In genomic region chr15:102188096-102188495, GRCm38 (mm10) we compare ENCODE assay signal across 14 mouse cellular contexts. TPM values are rescaled to one million over a fixed set of nuclear protein-coding genes. Genes with fewer than 3 reads are reported as not detected.
A peak's percentile ranks its signal among the peaks of the same experiment; 100 is the strongest.
DNase-seq lines count a peak whose midpoint lies in the region; ATAC-seq and TF ChIP-seq lines count a peak whose summit lies in the region.
"Had no signal": no experiment of that assay in that cellular context is flagged by ENCODE, and none has a peak within 500 bp of the region (broad histone marks: within the 10 kb centered on the region; RNA-seq: fewer than 3 reads in every experiment).

No protein-coding gene starts in this region.

- H3K27ac ChIP-seq in hindbrain, embryonic 10.5 days, result peak overlapping the region; percentile 45; the same call in 1 of the 2 replicates
- H3K27ac ChIP-seq in hindbrain, postnatal 0 days, result no peak overlapping the region
- peak overlapping the region; percentile 59 for H3K27ac ChIP-seq in embryonic facial prominence, embryonic 10.5 days (replicated peaks)
- H3K27ac ChIP-seq in heart, postnatal 0 days (ENCODE audit: low read depth), result no peak overlapping the region
- peak overlapping the region; percentile 91 for H3K27ac ChIP-seq in liver, postnatal 0 days (ENCODE audit: low read depth)
- H3K27ac ChIP-seq: neural tube, embryonic 13.5 days had no signal

- no peak for TF ChIP-seq EP300 in heart, postnatal 0 days (IDR thresholded peaks at IDR 0.05; ENCODE audit: low read depth)
- TF ChIP-seq EP300 in liver, postnatal 0 days (IDR thresholded peaks at IDR 0.05; ENCODE audit: low read depth), result no peak

- H3K9ac ChIP-seq in hindbrain, postnatal 0 days (replicated peaks; ENCODE audit: low read length), result no peak overlapping the region
- H3K9ac ChIP-seq in heart, postnatal 0 days (replicated peaks; ENCODE audit: low read depth, low read length), result no peak overlapping the region
- H3K9ac ChIP-seq in liver, postnatal 0 days (replicated peaks), result peak overlapping the region; percentile 69
- H3K9ac ChIP-seq: neural tube, embryonic 13.5 days had no signal

- ATAC-seq in hindbrain, postnatal 0 days, result no peak
- peak; percentile 30; the same call in 1 of the 2 replicates for ATAC-seq in heart, postnatal 0 days (ENCODE audit: insufficient read depth, low read depth)
- no peak for ATAC-seq in liver, postnatal 0 days
- ATAC-seq in CD4-positive, CD25-positive, alpha-beta regulatory T cell, adult 4 months, result no peak

- WGBS in hindbrain, embryonic 10.5 days, result 92% methylated on average over 10 of the region's 10 CpGs
- 89% methylated on average over 10 of the region's 10 CpGs for WGBS in hindbrain, postnatal 0 days
- WGBS in embryonic facial prominence, embryonic 10.5 days, result 88% methylated on average over 10 of the region's 10 CpGs
- WGBS in heart, postnatal 0 days, result 84% methylated on average over 10 of the region's 10 CpGs
- WGBS in liver, postnatal 0 days (ENCODE audit: insufficient replicate concordance), result 84% methylated on average over 9 of the region's 10 CpGs

- no peaks in the 10 kb centered on the region for H3K9me3 ChIP-seq in hindbrain, embryonic 10.5 days
- no peaks in the 10 kb centered on the region for H3K9me3 ChIP-seq in hindbrain, postnatal 0 days (ENCODE audit: low read length)
- no peaks in the 10 kb centered on the region for H3K9me3 ChIP-seq in embryonic facial prominence, embryonic 10.5 days
- no peaks in the 10 kb centered on the region for H3K9me3 ChIP-seq in heart, postnatal 0 days (replicated peaks; ENCODE audit: control insufficient read depth, low read length)
- H3K9me3 ChIP-seq in liver, postnatal 0 days (ENCODE audit: low read length), result no peaks in the 10 kb centered on the region
- H3K9me3 ChIP-seq: neural tube, embryonic 13.5 days had no signal

- no peaks in the 10 kb centered on the region for H3K27me3 ChIP-seq in hindbrain, embryonic 10.5 days (ENCODE audit: insufficient read depth, poor library complexity, severe bottlenecking)
- no peaks in the 10 kb centered on the region for H3K27me3 ChIP-seq in hindbrain, postnatal 0 days (ENCODE audit: insufficient read depth, low read length)
- H3K27me3 ChIP-seq in embryonic facial prominence, embryonic 10.5 days (replicated peaks; ENCODE audit: low read depth, poor library complexity, severe bottlenecking), result no peaks in the 10 kb centered on the region
- H3K27me3 ChIP-seq in heart, postnatal 0 days (ENCODE audit: control insufficient read depth, insufficient read depth, low read length), result no peaks in the 10 kb centered on the region
- H3K27me3 ChIP-seq in liver, postnatal 0 days (ENCODE audit: insufficient read depth, low read length), result no peaks in the 10 kb centered on the region
- H3K27me3 ChIP-seq: neural tube, embryonic 13.5 days had no signal

- peaks cover 31% of the 10 kb centered on the region for H3K36me3 ChIP-seq in hindbrain, embryonic 10.5 days
- H3K36me3 ChIP-seq in hindbrain, postnatal 0 days (ENCODE audit: insufficient read depth, low read length), result peaks cover 9% of the 10 kb centered on the region; the same call in 1 of the 2 replicates
- H3K36me3 ChIP-seq in embryonic facial prominence, embryonic 10.5 days (replicated peaks), result peaks cover 55% of the 10 kb centered on the region
- H3K36me3 ChIP-seq in heart, postnatal 0 days (replicated peaks; ENCODE audit: control insufficient read depth, insufficient read depth, low read length), result peaks cover 11% of the 10 kb centered on the region; the same call in 1 of the 2 replicates
- 0 out of 2 replicates have a peak, but pooled peaks cover 12% of the 10 kb centered on the region for H3K36me3 ChIP-seq in liver, postnatal 0 days (replicated peaks; ENCODE audit: insufficient read depth, low read length)

- no peak overlapping the region for H3K4me2 ChIP-seq in hindbrain, postnatal 0 days (ENCODE audit: low read depth, low read length)
- no peak overlapping the region for H3K4me2 ChIP-seq in heart, postnatal 0 days (ENCODE audit: low read depth, low read length)
- peak overlapping the region; percentile 68 for H3K4me2 ChIP-seq in liver, postnatal 0 days (ENCODE audit: low read depth, low read length)
- H3K4me2 ChIP-seq: midbrain, embryonic 11.5 days; neural tube, embryonic 13.5 days had no signal

- no peak overlapping the region for H3K4me3 ChIP-seq in hindbrain, embryonic 10.5 days
- no peak overlapping the region for H3K4me3 ChIP-seq in hindbrain, postnatal 0 days (ENCODE audit: low read length)
- H3K4me3 ChIP-seq in embryonic facial prominence, embryonic 10.5 days, result no peak overlapping the region
- no peak overlapping the region for H3K4me3 ChIP-seq in heart, postnatal 0 days (ENCODE audit: low read depth, low read length)
- peak overlapping the region; percentile 45 for H3K4me3 ChIP-seq in liver, postnatal 0 days (ENCODE audit: low read depth, low read length)
- H3K4me3 ChIP-seq: neural tube, embryonic 13.5 days had no signal

- H3K4me1 ChIP-seq in hindbrain, embryonic 10.5 days (replicated peaks), result peaks cover 34% of the 10 kb centered on the region
- H3K4me1 ChIP-seq in hindbrain, postnatal 0 days (ENCODE audit: insufficient read depth, low read length), result no peaks in the 10 kb centered on the region
- peaks cover 41% of the 10 kb centered on the region for H3K4me1 ChIP-seq in embryonic facial prominence, embryonic 10.5 days
- H3K4me1 ChIP-seq in heart, postnatal 0 days (ENCODE audit: control insufficient read depth, insufficient read depth), result no peaks in the 10 kb centered on the region
- H3K4me1 ChIP-seq in liver, postnatal 0 days (ENCODE audit: insufficient read depth), result peaks cover 17% of the 10 kb centered on the region
- H3K4me1 ChIP-seq: neural tube, embryonic 13.5 days had no signal

- TF ChIP-seq CTCF in hindbrain, postnatal 0 days (IDR thresholded peaks at IDR 0.05; ENCODE audit: low read depth), result no peak
- TF ChIP-seq CTCF in heart, postnatal 0 days (IDR thresholded peaks at IDR 0.05; ENCODE audit: low read depth), result no peak
- TF ChIP-seq CTCF in liver, postnatal 0 days (IDR thresholded peaks at IDR 0.05; ENCODE audit: low read depth), result no peak

- DNase-seq in hindbrain, embryonic 10.5 days (ENCODE audit: low spot score), result no peak
- DNase-seq in hindbrain, postnatal 0 days (ENCODE audit: low spot score), result no peak
- no peak for DNase-seq in embryonic facial prominence, embryonic 10.5 days (ENCODE audit: low spot score)
- DNase-seq in heart, postnatal 0 days (ENCODE audit: low spot score), result no peak
- no peak for DNase-seq in liver, postnatal 0 days
- no peak for DNase-seq in adipocyte (ENCODE audit: low spot score)
- no peak for DNase-seq in right cerebral cortex, adult 2 months (ENCODE audit: low spot score in 2 of 2)
- DNase-seq: adrenal gland, adult 2 months; layer of hippocampus, adult 9-11 months; left cerebral cortex, postnatal 4 days; right cerebral cortex, adult 18-20 months had no signal

RNA-seq across cellular contexts. Expression of gene Zfp740, which starts 15.0 kb away (rescaled TPM):
- polyA plus RNA-seq in hindbrain, embryonic 10.5 days (2016; fragmentation: Nextera tagmentation; extraction: Ambion mirVana), result 61.8 and 67.1 TPM in 2 replicates
- total RNA-seq in hindbrain, postnatal 0 days (2014; rRNA removed), result 49.5 and 61.0 TPM in 2 replicates
- 33.8 and 37.7 TPM in 2 replicates for polyA plus RNA-seq in hindbrain, postnatal 0 days (2015; fragmentation: Nextera tagmentation; extraction: Ambion mirVana)
- 77.6 and 79.3 TPM in 2 replicates for polyA plus RNA-seq in embryonic facial prominence, embryonic 10.5 days (2016; fragmentation: Nextera tagmentation; extraction: Ambion mirVana)
- total RNA-seq in heart, postnatal 0 days (2014; rRNA removed; ENCODE audit: low replicate concordance), result 31.1 and 38.4 TPM in 2 replicates
- polyA plus RNA-seq in heart, postnatal 0 days (2015; fragmentation: Nextera tagmentation; extraction: Ambion mirVana), result 17.7 and 18.8 TPM in 2 replicates
- polyA plus RNA-seq in liver, postnatal 0 days (2015; fragmentation: Nextera tagmentation; extraction: Ambion mirVana), result 10.7 and 11.6 TPM in 2 replicates
- polyA plus RNA-seq in CD4-positive, CD25-positive, alpha-beta regulatory T cell, adult 4 months (2017; shearing (Covaris generic)), result 10 to 100 TPM; 27.6 to 28.2 TPM

RNA-seq across cellular contexts. Expression of gene Csad, which starts 16.4 kb away (rescaled TPM):
- polyA plus RNA-seq in hindbrain, embryonic 10.5 days (2016; fragmentation: Nextera tagmentation; extraction: Ambion mirVana), result 34.0 and 35.5 TPM in 2 replicates
- 56.9 and 67.2 TPM in 2 replicates for total RNA-seq in hindbrain, postnatal 0 days (2014; rRNA removed)
- 41.8 and 43.1 TPM in 2 replicates for polyA plus RNA-seq in hindbrain, postnatal 0 days (2015; fragmentation: Nextera tagmentation; extraction: Ambion mirVana)
- polyA plus RNA-seq in embryonic facial prominence, embryonic 10.5 days (2016; fragmentation: Nextera tagmentation; extraction: Ambion mirVana), result 48.6 and 48.7 TPM in 2 replicates
- 43.9 and 64.7 TPM in 2 replicates for total RNA-seq in heart, postnatal 0 days (2014; rRNA removed; ENCODE audit: low replicate concordance)
- 27.7 and 33.1 TPM in 2 replicates for polyA plus RNA-seq in heart, postnatal 0 days (2015; fragmentation: Nextera tagmentation; extraction: Ambion mirVana)
- 224 and 243 TPM in 2 replicates for polyA plus RNA-seq in liver, postnatal 0 days (2015; fragmentation: Nextera tagmentation; extraction: Ambion mirVana)
- 10 to 100 TPM; 10.7 to 16.9 TPM for polyA plus RNA-seq in CD4-positive, CD25-positive, alpha-beta regulatory T cell, adult 4 months (2017; shearing (Covaris generic))

RNA-seq across cellular contexts. Expression of gene Soat2, which starts 37.8 kb away (rescaled TPM):
- 0.35 and 0.38 TPM in 2 replicates for polyA plus RNA-seq in hindbrain, embryonic 10.5 days (2016; fragmentation: Nextera tagmentation; extraction: Ambion mirVana)
- 0.16 TPM in 1 of 2 replicates, not detected in the other for total RNA-seq in hindbrain, postnatal 0 days (2014; rRNA removed)
- polyA plus RNA-seq in hindbrain, postnatal 0 days (2015; fragmentation: Nextera tagmentation; extraction: Ambion mirVana), result 0.09 TPM in 1 of 2 replicates, not detected in the other
- 0.09 and 0.18 TPM in 2 replicates for polyA plus RNA-seq in embryonic facial prominence, embryonic 10.5 days (2016; fragmentation: Nextera tagmentation; extraction: Ambion mirVana)
- total RNA-seq in heart, postnatal 0 days (2014; rRNA removed; ENCODE audit: low replicate concordance), result 1.7 TPM in 1 of 2 replicates, not detected in the other
- polyA plus RNA-seq in heart, postnatal 0 days (2015; fragmentation: Nextera tagmentation; extraction: Ambion mirVana), result 0.08 and 0.14 TPM in 2 replicates
- 10.9 and 13.6 TPM in 2 replicates for polyA plus RNA-seq in liver, postnatal 0 days (2015; fragmentation: Nextera tagmentation; extraction: Ambion mirVana)
- 1 to 10 TPM in 1 of 2 experiments, under 1 TPM in 1; 0.69 to 1.0 TPM for polyA plus RNA-seq in CD4-positive, CD25-positive, alpha-beta regulatory T cell, adult 4 months (2017; shearing (Covaris generic))
- total RNA-seq: left cerebral cortex, postnatal 4 days had no signal
- polyA plus RNA-seq: midbrain, embryonic 11.5 days had no signal

RNA-seq across cellular contexts. Expression of gene Itgb7, which starts 43.6 kb away (rescaled TPM):
- polyA plus RNA-seq in hindbrain, embryonic 10.5 days (2016; fragmentation: Nextera tagmentation; extraction: Ambion mirVana), result 0.31 and 0.90 TPM in 2 replicates
- 0.40 and 1.2 TPM in 2 replicates for total RNA-seq in hindbrain, postnatal 0 days (2014; rRNA removed)
- polyA plus RNA-seq in hindbrain, postnatal 0 days (2015; fragmentation: Nextera tagmentation; extraction: Ambion mirVana), result 1.3 and 2.1 TPM in 2 replicates
- 1.1 and 1.6 TPM in 2 replicates for polyA plus RNA-seq in embryonic facial prominence, embryonic 10.5 days (2016; fragmentation: Nextera tagmentation; extraction: Ambion mirVana)
- 0.23 and 1.1 TPM in 2 replicates for total RNA-seq in heart, postnatal 0 days (2014; rRNA removed; ENCODE audit: low replicate concordance)
- 0.79 and 0.92 TPM in 2 replicates for polyA plus RNA-seq in heart, postnatal 0 days (2015; fragmentation: Nextera tagmentation; extraction: Ambion mirVana)
- 5.8 and 8.6 TPM in 2 replicates for polyA plus RNA-seq in liver, postnatal 0 days (2015; fragmentation: Nextera tagmentation; extraction: Ambion mirVana)
- 100 to 1,000 TPM; 336 to 432 TPM for polyA plus RNA-seq in CD4-positive, CD25-positive, alpha-beta regulatory T cell, adult 4 months (2017; shearing (Covaris generic))

RNA-seq across cellular contexts. Expression of gene Igfbp6, which starts 43.9 kb away (rescaled TPM):
- 0.20 TPM in 1 of 2 replicates, not detected in the other for polyA plus RNA-seq in hindbrain, embryonic 10.5 days (2016; fragmentation: Nextera tagmentation; extraction: Ambion mirVana)
- total RNA-seq in hindbrain, postnatal 0 days (2014; rRNA removed), result 5.6 and 12.8 TPM in 2 replicates
- 9.7 and 11.5 TPM in 2 replicates for polyA plus RNA-seq in hindbrain, postnatal 0 days (2015; fragmentation: Nextera tagmentation; extraction: Ambion mirVana)
- 0.26 and 0.36 TPM in 2 replicates for polyA plus RNA-seq in embryonic facial prominence, embryonic 10.5 days (2016; fragmentation: Nextera tagmentation; extraction: Ambion mirVana)
- total RNA-seq in heart, postnatal 0 days (2014; rRNA removed; ENCODE audit: low replicate concordance), result 30.5 and 35.4 TPM in 2 replicates
- polyA plus RNA-seq in heart, postnatal 0 days (2015; fragmentation: Nextera tagmentation; extraction: Ambion mirVana), result 24.0 and 24.2 TPM in 2 replicates
- polyA plus RNA-seq in liver, postnatal 0 days (2015; fragmentation: Nextera tagmentation; extraction: Ambion mirVana), result 4.8 and 5.9 TPM in 2 replicates
- under 1 TPM in 1 of 2 experiments, not detected in 1; 0.60 TPM for polyA plus RNA-seq in CD4-positive, CD25-positive, alpha-beta regulatory T cell, adult 4 months (2017; shearing (Covaris generic))

Comparison
In these comparisons a context has a peak if more than half of its experiments do, and no peak if none do; other contexts are left out.
1. H3K27ac ChIP-seq: peak in hindbrain, embryonic 10.5 days (single experiment), embryonic facial prominence, embryonic 10.5 days (single experiment) and liver, postnatal 0 days (single experiment); none in hindbrain, postnatal 0 days (single experiment) and heart, postnatal 0 days (single experiment).